Comparison of ENCODE assay signal across 11 mouse cellular contexts in genomic region chr15:77807264-77807585, GRCm38 (mm10). TPM values are rescaled to one million over a fixed set of nuclear protein-coding genes. Genes with fewer than 3 reads are reported as not detected.
DNase-seq lines count a peak whose midpoint lies in the region; ATAC-seq and TF ChIP-seq lines count a peak whose summit lies in the region.
"Had no signal": no experiment of that assay in that cellular context is flagged by ENCODE, and none has a peak within 500 bp of the region (broad histone marks: within the 10 kb centered on the region; RNA-seq: fewer than 3 reads in every experiment).

No protein-coding gene starts in this region.

- peaks cover 32% of the 10 kb centered on the region for H3K36me3 ChIP-seq in heart, adult 2 months (ENCODE audit: control insufficient read depth, insufficient read depth, low read length)
- peaks cover 64% of the 10 kb centered on the region for H3K36me3 ChIP-seq in lung, embryonic 15.5 days
- H3K36me3 ChIP-seq in heart, postnatal 0 days (replicated peaks; ENCODE audit: control insufficient read depth, insufficient read depth, low read length): peaks cover 59% of the 10 kb centered on the region
- H3K36me3 ChIP-seq in kidney, embryonic 16.5 days (ENCODE audit: insufficient read depth, low read length): peaks cover 76% of the 10 kb centered on the region
- H3K36me3 ChIP-seq: midbrain, embryonic 15.5 days had no signal

- intact Hi-C loops in heart, adult 2 months (cut with DNase I): no loop called here

- no peak for ATAC-seq in lung, embryonic 15.5 days (ENCODE audit: borderline replicate concordance, extremely low read depth, low FRiP score, low TSS enrichment)
- ATAC-seq in heart, postnatal 0 days (ENCODE audit: insufficient read depth, low read depth): no peak
- no peak for ATAC-seq in kidney, embryonic 16.5 days (ENCODE audit: low FRiP score, low TSS enrichment)
- ATAC-seq: midbrain, embryonic 15.5 days had no signal

- H3K4me3 ChIP-seq in heart, adult 2 months: no peak overlapping the region
- no peak overlapping the region for H3K4me3 ChIP-seq in lung, embryonic 15.5 days
- no peak overlapping the region for H3K4me3 ChIP-seq in heart, postnatal 0 days (ENCODE audit: low read depth, low read length)
- H3K4me3 ChIP-seq in kidney, embryonic 16.5 days (ENCODE audit: low read length): no peak overlapping the region
- H3K4me3 ChIP-seq: midbrain, embryonic 15.5 days had no signal

- no peak for DNase-seq in heart, adult 2 months
- DNase-seq in heart, postnatal 4 days: no peak
- DNase-seq in lung, postnatal 14 days: no peak
- no peak for DNase-seq in heart, postnatal 0 days (ENCODE audit: low spot score)
- peak; percentile 37 to 39 for DNase-seq in thymus, postnatal 10 days (ENCODE audit: low spot score in 2 of 2)
- DNase-seq in testis, postnatal 14 days (ENCODE audit: low spot score): no peak
- DNase-seq: B cell, adult 2 months; right cerebral cortex, postnatal 25 days had no signal

- peaks cover 10% of the 10 kb centered on the region for H3K79me2 ChIP-seq in heart, adult 2 months (replicated peaks; ENCODE audit: control insufficient read depth, insufficient read depth, low read length)

- no peak overlapping the region for H3K9ac ChIP-seq in heart, adult 2 months (ENCODE audit: low read depth, low read length)
- no peak overlapping the region for H3K9ac ChIP-seq in lung, embryonic 15.5 days
- H3K9ac ChIP-seq in heart, postnatal 0 days (replicated peaks; ENCODE audit: low read depth, low read length): no peak overlapping the region
- H3K9ac ChIP-seq in kidney, embryonic 16.5 days (replicated peaks; ENCODE audit: low read length): no peak overlapping the region
- H3K9ac ChIP-seq: midbrain, embryonic 15.5 days had no signal

- 46% methylated on average over 7 of the region's 7 CpGs for WGBS in heart, adult 2 months
- 57% methylated on average over 7 of the region's 7 CpGs for WGBS in lung, embryonic 15.5 days
- WGBS in heart, postnatal 0 days: 58% methylated on average over 7 of the region's 7 CpGs
- 84% methylated on average over 7 of the region's 7 CpGs for WGBS in kidney, embryonic 16.5 days

- no peak for TF ChIP-seq CTCF in heart, adult 2 months (IDR thresholded peaks at IDR 0.05)
- TF ChIP-seq CTCF in heart, postnatal 0 days (IDR thresholded peaks at IDR 0.05; ENCODE audit: low read depth): no peak

- no peak for TF ChIP-seq POLR2A in heart, adult 2 months (IDR thresholded peaks at IDR 0.05; ENCODE audit: insufficient read depth, low read depth, low read length)

- no peaks in the 10 kb centered on the region for H3K27me3 ChIP-seq in heart, adult 2 months (ENCODE audit: control insufficient read depth, insufficient read depth, low read length)
- no peaks in the 10 kb centered on the region for H3K27me3 ChIP-seq in lung, embryonic 15.5 days
- H3K27me3 ChIP-seq in heart, postnatal 0 days (ENCODE audit: control insufficient read depth, insufficient read depth, low read length): no peaks in the 10 kb centered on the region
- H3K27me3 ChIP-seq in kidney, embryonic 16.5 days (ENCODE audit: insufficient read depth, low read length): no peaks in the 10 kb centered on the region
- H3K27me3 ChIP-seq: midbrain, embryonic 15.5 days had no signal

- TF ChIP-seq EP300 in heart, adult 2 months (IDR thresholded peaks at IDR 0.05; ENCODE audit: insufficient read depth, low read depth, low read length): no peak
- no peak for TF ChIP-seq EP300 in heart, postnatal 0 days (IDR thresholded peaks at IDR 0.05; ENCODE audit: low read depth)

- peak overlapping the region; percentile 62 for H3K27ac ChIP-seq in heart, adult 2 months
- H3K27ac ChIP-seq in lung, embryonic 15.5 days: 0 out of 2 replicates have a peak overlapping the region, but pooled peaks have one; percentile 9
- H3K27ac ChIP-seq in heart, postnatal 0 days (ENCODE audit: low read depth): peak overlapping the region; percentile 69
- H3K27ac ChIP-seq in kidney, embryonic 16.5 days (ENCODE audit: low read length): no peak overlapping the region
- H3K27ac ChIP-seq: midbrain, embryonic 15.5 days had no signal

- H3K9me3 ChIP-seq in lung, embryonic 15.5 days: no peaks in the 10 kb centered on the region
- H3K9me3 ChIP-seq in heart, postnatal 0 days (replicated peaks; ENCODE audit: control insufficient read depth, low read length): no peaks in the 10 kb centered on the region
- no peaks in the 10 kb centered on the region for H3K9me3 ChIP-seq in kidney, embryonic 16.5 days (ENCODE audit: low read length)
- H3K9me3 ChIP-seq: midbrain, embryonic 15.5 days had no signal

- H3K4me1 ChIP-seq in heart, adult 2 months (ENCODE audit: control insufficient read depth, insufficient read depth, low read length): peaks cover 55% of the 10 kb centered on the region
- peaks cover 15% of the 10 kb centered on the region for H3K4me1 ChIP-seq in lung, embryonic 15.5 days
- H3K4me1 ChIP-seq in heart, postnatal 0 days (ENCODE audit: control insufficient read depth, insufficient read depth): peaks cover 67% of the 10 kb centered on the region
- H3K4me1 ChIP-seq in kidney, embryonic 16.5 days (ENCODE audit: insufficient read depth, low read length): peaks cover 11% of the 10 kb centered on the region

- H3K4me2 ChIP-seq in lung, embryonic 15.5 days: no peak overlapping the region
- no peak overlapping the region for H3K4me2 ChIP-seq in heart, postnatal 0 days (ENCODE audit: low read depth, low read length)
- no peak overlapping the region for H3K4me2 ChIP-seq in kidney, embryonic 16.5 days (replicated peaks; ENCODE audit: low read depth, low read length)
- H3K4me2 ChIP-seq: midbrain, embryonic 15.5 days had no signal

RNA-seq across cellular contexts. Expression of gene Myh9, which starts 34.8 kb away (rescaled TPM):
- 100 to 1,000 TPM in 1 of 2 experiments, 10 to 100 TPM in 1; 88.3 to 111 TPM for total RNA-seq in heart, adult 2 months (2021)
- polyA plus RNA-seq in heart, adult 2 months (2012; rRNA removed): 30.4 and 46.8 TPM in 2 replicates
- 100 to 1,000 TPM; 219 to 228 TPM for total RNA-seq in heart, postnatal 4 days (2021)
- polyA plus RNA-seq in lung, embryonic 15.5 days (2015; fragmentation: Nextera tagmentation; extraction: Ambion mirVana): 62.5 and 67.7 TPM in 2 replicates
- 62.0 and 63.6 TPM in 2 replicates for total RNA-seq in heart, postnatal 0 days (2014; rRNA removed; ENCODE audit: low replicate concordance)
- 15.7 and 17.5 TPM in 2 replicates for polyA plus RNA-seq in heart, postnatal 0 days (2015; fragmentation: Nextera tagmentation; extraction: Ambion mirVana)
- 55.4 and 64.5 TPM in 2 replicates for polyA plus RNA-seq in kidney, embryonic 16.5 days (2015; fragmentation: Nextera tagmentation; extraction: Ambion mirVana)

RNA-seq across cellular contexts. Expression of gene Apol8, which starts 50.4 kb away (rescaled TPM):
- total RNA-seq in heart, adult 2 months (2021): under 1 TPM in 1 of 2 experiments, not detected in 1; 0.55 TPM
- polyA plus RNA-seq in heart, adult 2 months (2012; rRNA removed): 0.06 TPM in 1 of 2 replicates, not detected in the other
- total RNA-seq in heart, postnatal 4 days (2021): under 1 TPM; 0.17 to 0.38 TPM
- 0.23 TPM in 1 of 2 replicates, not detected in the other for polyA plus RNA-seq in lung, embryonic 15.5 days (2015; fragmentation: Nextera tagmentation; extraction: Ambion mirVana)
- 0.46 TPM in 1 of 2 replicates, not detected in the other for total RNA-seq in heart, postnatal 0 days (2014; rRNA removed; ENCODE audit: low replicate concordance)
- polyA plus RNA-seq in heart, postnatal 0 days (2015; fragmentation: Nextera tagmentation; extraction: Ambion mirVana): 0.04 TPM in 1 of 2 replicates, not detected in the other
- 0.19 and 0.21 TPM in 2 replicates for polyA plus RNA-seq in kidney, embryonic 16.5 days (2015; fragmentation: Nextera tagmentation; extraction: Ambion mirVana)

Comparison
In these comparisons a context has a peak if more than half of its experiments do, and no peak if none do; other contexts are left out.
1. DNase-seq: peak in thymus, postnatal 10 days (2 of 2); none in heart, adult 2 months (0 of 2), heart, postnatal 4 days (single experiment), lung, postnatal 14 days (single experiment), heart, postnatal 0 days (single experiment) and testis, postnatal 14 days (single experiment).